Mouse (Mus musculus) 3134 (cell line): Measurements from ENCODE around the gene Corin.

ENCODE experiments used
- DNase-seq: peaks from one replicate; pipeline ENCODE4 v3.0.0-alpha.2; 2011; ENCODE audit warnings: low spot score; ENCODE audit not compliant: insufficient read length; ENCODE audit errors: extremely low read depth

Gene Corin

DNA sequence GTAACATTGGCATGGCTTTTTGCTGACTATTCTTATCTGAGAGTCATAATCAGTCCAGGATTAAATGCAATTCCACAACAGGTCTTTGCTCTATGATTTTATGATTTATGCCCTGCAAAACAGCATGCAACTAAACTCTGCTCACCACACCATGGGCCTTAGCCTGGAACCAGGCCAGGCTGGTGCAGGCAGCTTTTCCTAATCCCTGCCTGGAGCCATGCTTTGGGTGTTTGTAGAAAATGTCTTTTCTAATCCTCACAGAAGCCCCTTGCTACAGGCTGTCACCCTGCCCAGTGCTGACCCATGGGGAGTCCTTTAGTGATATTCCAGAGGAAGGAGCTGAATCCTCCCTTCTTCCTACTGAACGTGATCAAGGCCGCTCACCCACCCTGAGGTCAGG, 173.1 kb downstream of the Corin start:
- DNase-seq: no peak

DNA sequence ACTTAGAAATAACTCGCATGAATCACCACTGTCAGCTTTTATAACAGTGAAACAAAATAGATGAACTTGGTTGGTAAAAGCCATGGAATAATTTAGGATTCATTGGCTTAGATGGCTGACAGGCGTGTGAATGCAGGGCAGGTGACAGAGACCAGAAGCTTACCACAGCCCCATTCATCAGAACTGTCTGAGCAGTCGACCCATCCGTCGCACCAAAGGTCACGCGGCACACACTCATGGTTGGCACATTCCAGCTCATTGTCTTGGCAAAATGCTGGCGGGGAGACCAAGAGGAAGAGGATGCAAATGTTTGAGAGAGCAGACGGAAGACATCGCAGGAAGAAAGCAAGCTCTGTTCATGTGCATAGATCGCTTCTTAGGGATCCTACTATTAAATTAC, 173.6 kb downstream of the Corin start:
- no peak for DNase-seq

GRCm38 (mm10) chr5:72329453-72329852, 174.8 kb downstream of the Corin start:
- DNase-seq: no peak

DNA sequence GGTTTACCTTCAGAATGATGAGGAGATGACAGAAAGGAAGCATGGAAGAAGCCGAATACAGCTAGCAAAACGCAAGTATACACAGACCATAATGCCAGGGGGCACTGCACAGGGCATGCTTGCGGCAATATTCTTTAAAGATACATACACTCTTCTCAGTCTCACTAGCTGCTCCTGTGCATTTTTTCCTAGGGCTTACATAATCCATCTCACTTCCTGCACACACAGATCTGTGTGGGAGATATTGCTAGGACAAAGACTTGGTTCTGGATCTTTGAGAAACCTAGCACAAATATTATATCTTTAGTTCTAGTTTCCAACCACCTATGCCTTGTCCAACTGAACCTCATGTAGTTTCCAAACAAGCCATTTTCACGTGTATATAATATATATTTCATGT, 189.0 kb downstream of the Corin start:
- no peak for DNase-seq

DNA sequence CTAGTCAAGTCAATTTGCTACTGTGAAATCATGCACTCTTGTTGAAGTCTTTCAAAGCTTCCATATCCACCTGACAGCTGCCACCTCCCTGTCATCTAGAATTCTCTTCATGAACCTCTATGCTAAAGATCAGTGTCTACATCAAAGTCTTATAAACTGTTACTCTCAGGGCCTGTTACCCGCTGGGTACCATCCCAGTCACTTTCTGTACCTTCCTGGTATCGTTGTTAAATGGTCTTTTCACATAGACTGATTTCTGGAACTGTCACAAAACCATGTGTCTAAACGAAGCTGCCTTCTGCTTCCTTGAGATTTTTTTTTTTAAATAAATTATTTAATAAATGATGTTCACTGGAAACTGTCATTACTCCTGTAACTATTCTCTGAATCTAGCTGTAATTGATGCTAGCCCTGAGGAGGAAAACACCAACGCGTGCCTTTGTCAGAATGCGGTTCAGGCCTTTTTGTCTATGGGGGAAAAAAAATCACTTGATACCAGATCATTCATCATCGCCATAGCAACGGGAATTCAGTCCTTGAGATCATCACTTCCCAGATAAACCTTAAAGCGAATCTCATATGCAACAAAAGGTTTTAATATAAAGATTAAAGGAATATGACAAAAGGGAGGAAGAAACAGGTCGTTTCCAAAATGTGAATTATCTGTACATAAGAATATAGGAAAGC, 205.7 kb downstream of the Corin start:
- no peak for DNase-seq

DNA sequence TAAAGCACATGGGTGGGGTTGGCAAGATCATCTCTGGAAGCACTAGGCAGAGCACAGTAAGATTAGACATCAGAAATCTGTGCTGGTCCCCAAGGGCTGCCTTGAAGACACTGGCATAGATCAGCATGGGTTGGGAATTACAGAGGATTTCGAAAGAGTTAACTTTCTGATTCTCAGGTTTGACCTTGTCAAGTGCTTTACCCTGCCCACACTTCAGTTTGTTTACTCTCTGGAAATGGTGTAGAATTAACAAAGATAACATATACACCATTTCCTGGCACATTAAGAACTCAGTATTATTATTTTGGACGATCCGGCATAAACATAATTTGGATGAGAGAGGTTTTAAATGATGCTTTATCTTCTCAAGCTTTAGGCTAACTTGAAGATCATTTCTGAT, 219.2 kb downstream of the Corin start:
- no peak for DNase-seq

DNA sequence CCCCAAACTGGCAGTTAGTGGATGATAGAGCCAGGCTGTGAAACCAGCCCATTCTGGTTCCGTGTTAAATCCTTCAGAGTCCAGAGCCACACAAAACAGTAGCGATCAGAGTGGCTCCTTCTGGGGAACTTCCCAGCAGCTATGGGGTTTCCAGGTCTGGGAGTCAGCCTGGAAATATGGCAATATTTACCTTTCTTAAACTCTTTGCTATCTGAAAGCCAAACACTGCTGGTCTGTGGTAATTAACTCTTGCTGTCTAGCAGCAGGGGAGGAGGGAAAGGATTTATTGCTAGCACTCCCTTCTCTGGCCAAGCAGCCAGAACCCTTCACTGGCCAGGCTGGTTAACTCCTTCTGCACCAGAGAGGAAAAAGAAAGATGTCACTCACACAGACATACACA, 221.4 kb downstream of the Corin start:
- no peak for DNase-seq

GRCm38 (mm10) chr5:72269652-72270051, 234.6 kb downstream of the Corin start:
- DNase-seq: peak; percentile 14

DNA sequence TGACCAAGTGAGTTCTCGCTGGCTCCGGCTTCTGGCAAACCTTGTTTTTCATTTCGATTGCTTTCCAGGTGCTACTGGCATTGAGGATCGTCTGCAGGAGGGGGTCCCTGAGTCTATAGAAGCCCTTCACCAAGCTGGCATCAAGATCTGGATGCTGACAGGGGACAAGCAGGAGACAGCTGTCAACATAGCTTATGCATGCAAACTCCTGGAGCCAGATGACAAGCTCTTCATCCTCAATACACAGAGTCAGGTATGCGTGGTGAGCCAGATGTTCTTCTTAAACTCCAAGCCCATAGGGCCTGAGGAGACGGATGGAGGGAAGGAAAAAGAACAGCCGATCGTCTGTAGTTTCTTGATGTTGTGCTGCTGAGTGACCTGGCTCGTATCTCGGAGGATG, 235.1 kb downstream of the Corin start:
- DNase-seq: no peak

- no peak for DNase-seq
Measured at GRCm38 (mm10) chr5:72266955-72267535, 237.2 kb downstream of the Corin start.

DNA sequence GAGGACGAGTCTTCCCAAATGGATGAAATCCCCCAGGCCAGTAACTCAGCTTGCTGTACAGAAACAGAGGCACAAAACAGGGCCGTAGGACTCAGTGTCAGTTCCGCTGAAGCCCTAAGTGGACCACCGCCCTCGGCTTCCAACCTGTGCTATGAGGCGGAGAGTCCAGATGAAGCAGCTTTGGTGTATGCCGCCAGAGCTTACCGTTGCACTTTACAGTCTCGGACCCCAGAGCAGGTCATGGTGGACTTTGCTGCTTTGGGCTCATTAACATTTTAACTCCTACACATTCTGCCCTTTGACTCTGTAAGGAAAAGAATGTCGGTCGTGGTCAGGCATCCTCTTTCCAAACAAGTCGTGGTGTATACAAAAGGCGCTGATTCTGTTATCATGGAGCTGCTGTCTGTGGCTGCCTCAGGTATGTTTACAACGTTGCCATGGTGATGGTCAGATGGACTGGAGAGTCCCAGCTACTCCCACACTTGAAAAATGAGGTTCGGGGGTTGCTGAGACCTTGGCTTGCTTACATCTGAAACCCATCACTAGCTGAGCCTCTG, 240.0 kb downstream of the Corin start:
- no peak for DNase-seq

DNA sequence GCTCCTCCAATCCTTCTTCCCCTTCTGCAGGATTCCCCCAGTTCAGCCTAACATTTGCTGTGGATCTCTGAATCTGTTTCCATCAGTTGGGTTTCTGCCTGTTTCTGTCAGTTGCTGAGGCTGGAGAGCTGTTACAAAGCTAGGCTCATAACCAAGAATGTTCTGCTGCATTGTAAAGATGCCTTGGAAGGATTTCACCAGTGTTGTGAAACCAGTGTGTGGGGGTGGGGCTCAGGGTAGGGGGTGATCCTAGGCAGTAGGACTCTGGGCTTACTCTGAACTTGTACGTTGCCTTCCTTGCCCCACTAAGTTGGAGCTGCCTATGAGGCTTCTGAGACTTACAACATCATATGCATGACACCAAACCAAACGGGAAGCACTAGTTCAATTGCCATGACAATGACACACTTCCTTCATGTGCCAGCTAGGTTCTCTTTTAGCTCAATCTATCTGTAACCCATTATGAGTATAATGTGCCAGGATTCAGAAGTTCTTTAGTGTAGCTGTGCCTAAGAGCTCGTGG, 242.4 kb downstream of the Corin start:
- DNase-seq: no peak

DNA sequence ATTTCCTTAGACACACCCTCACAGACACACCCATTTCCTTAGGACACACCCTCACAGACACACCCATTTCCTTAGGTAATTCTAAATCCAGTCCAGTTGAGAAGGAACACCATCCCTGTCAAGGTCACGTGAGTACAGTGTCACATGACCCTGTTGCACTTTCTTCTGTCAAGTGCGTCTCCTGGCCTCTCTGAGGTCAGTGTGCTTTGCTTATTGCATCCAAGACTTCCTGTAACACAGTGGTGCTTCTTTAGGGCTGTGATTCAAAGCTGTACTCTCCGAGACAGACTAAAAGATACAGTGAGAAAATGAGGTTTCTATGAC, 245.0 kb downstream of the Corin start:
- DNase-seq: no peak

- DNase-seq: no peak
Measured at GRCm38 (mm10) chr5:72258409-72259297, 245.6 kb downstream of the Corin start.

- no peak for DNase-seq
Measured at GRCm38 (mm10) chr5:72257084-72257483, 247.2 kb downstream of the Corin start.

DNA sequence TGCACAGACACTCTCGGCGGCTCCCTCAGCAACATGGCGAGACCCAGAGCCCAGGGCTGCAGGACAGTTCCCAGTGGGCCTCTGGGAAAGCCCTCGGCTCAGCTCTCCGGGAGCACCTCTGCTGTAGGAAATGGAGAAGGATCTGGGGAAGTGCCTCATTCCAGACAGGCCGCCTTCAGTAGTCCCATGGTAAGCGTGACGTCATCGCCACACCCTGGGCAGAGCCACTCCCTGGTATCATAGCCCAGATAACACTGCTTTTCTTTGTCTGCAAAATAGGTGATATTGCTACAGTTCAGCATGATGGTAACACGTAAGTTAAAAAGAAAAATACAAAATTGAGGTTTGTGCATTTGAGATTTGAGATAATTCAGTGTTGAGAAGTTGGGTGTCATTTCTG, 249.3 kb downstream of the Corin start:
- DNase-seq: no peak

DNA sequence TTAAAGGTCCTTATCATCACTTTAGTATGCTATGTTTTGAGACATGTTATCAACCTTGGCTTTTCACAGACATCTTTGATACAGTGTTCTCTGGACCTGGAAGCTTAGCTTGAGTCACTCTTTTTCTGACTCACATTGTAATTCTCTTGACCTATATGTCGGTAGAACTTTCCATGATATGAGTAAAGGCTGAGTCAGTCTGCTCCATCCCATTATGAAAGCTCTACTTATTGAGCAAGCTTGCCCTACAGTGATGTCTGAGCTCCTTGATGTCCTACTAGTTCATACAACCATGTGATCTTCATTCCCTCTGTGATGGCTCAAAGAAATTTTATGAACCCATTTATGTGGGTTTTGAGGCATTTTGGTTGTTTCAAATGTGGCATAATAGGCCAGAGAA, 254.1 kb downstream of the Corin start:
- DNase-seq: peak; percentile 17
